Mouse (Mus musculus) liver, embryonic 16.5 days (tissue): ENCODE data around the gene Stx6. TPM values are rescaled to one million over a fixed set of nuclear protein-coding genes. Genes with fewer than 3 reads are reported as not detected.
"Not testable (repeated sequence)": the region's sequence is repeated elsewhere in the genome, so short reads cannot be mapped to it uniquely, and the experiment has no call there.

Experiments used
- ATAC-seq: fragments of 200-750 bp; cut with Nextera tagmentation; 2 replicates; pipeline ENCODE4 v1.8.0; 2017; ENCODE audit warnings: low read depth, mild to moderate bottlenecking, moderate number of reproducible peaks, moderate library complexity
- H3K27ac ChIP-seq: fragments of 300-500 bp; sonication (generic); 2 replicates; pipeline ENCODE4 v1.5.1; 2014; ENCODE audit warnings: mild to moderate bottlenecking, low read length
- H3K27me3 ChIP-seq: fragments of 300-500 bp; sonication (generic); 2 replicates; pipeline ENCODE4 v1.6.1; 2014; ENCODE audit warnings: low read depth, low read length, mixed read lengths; ENCODE audit not compliant: control insufficient read depth, insufficient read depth
- H3K36me3 ChIP-seq: fragments of 300-500 bp; sonication (generic); 2 replicates; pipeline ENCODE4 v1.6.1; 2014; ENCODE audit warnings: mild to moderate bottlenecking; ENCODE audit not compliant: control insufficient read depth, insufficient read depth
- H3K4me1 ChIP-seq: fragments of 300-500 bp; sonication (generic); 2 replicates; pipeline ENCODE4 v1.6.1; 2014; ENCODE audit warnings: low read depth, low read length, mixed read lengths; ENCODE audit not compliant: control insufficient read depth
- H3K4me2 ChIP-seq: fragments of 300-500 bp; sonication (generic); 2 replicates; pipeline ENCODE4 v1.6.1; 2014; ENCODE audit warnings: low read depth, low read length, mixed read lengths
- H3K4me3 ChIP-seq: fragments of 300-500 bp; sonication (generic); 2 replicates; pipeline ENCODE4 v1.5.1; 2014; ENCODE audit warnings: low read depth, mild to moderate bottlenecking, low read length
- H3K9ac ChIP-seq: fragments of 300-500 bp; sonication (generic); 2 replicates; pipeline ENCODE4 v1.6.1; 2014; ENCODE audit warnings: low read depth, low read length
- H3K9me3 ChIP-seq: fragments of 300-500 bp; sonication (generic); replicated peaks from 2 replicates; pipeline ENCODE4 v1.6.1; 2016; ENCODE audit warnings: low read length; ENCODE audit not compliant: control insufficient read depth
- WGBS: fragments of 180-500 bp; shearing (Covaris S2); extraction: QIAGEN DNeasy Blood & Tissue Kit; methylation state at CpG from one replicate; pipeline ENCODE4 v1.1.7; 2014; ENCODE audit not compliant: insufficient replicate concordance; 5-methylcytosine and 5-hydroxymethylcytosine counted together
- polyA plus RNA-seq: library from polyadenylated mRNA; unstranded; fragments of >200 nt; fragmentation: Nextera tagmentation; extraction: Ambion mirVana; gene quantifications from 2 replicates; pipeline ENCODE4 v1.2.1, GENCODE M21; 2015

The Stx6 gene
- polyA plus RNA-seq, 1 experiment from 2014 or later = 7.1 TPM

DNA sequence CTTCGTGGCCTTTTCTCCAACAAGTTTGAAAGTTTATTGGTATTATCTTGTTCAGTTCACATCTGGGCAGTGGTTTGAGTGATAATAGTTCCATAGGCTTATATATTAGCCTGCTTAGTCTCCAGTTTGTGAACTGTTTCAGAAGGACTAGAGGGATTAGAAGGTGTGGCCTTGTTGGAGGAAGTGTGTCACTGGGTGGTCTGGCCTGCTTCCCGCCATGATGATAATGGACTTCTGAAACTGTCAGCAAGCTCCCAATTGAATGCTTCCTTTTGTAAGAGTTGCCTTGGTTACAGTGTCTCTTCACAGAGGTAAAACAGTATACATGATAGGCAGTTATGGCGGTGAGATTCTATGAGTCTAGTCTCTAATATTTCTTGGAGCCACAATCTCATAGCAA is 9.1 kb upstream of the Stx6 start:
- 74% methylated on average over 3 of the region's 3 CpGs for WGBS
- no peak for ATAC-seq
- no peaks in the 10 kb centered on the region for H3K36me3 ChIP-seq
- H3K9me3 ChIP-seq = no peaks in the 10 kb centered on the region
- H3K4me1 ChIP-seq = peaks cover 4% of the 10 kb centered on the region; the same call in 1 of the 2 replicates
- H3K4me3 ChIP-seq = no peak overlapping the region
- no peak overlapping the region for H3K27ac ChIP-seq
- H3K4me2 ChIP-seq = no peak overlapping the region
- H3K27me3 ChIP-seq = no peaks in the 10 kb centered on the region
- H3K9ac ChIP-seq = no peak overlapping the region

DNA sequence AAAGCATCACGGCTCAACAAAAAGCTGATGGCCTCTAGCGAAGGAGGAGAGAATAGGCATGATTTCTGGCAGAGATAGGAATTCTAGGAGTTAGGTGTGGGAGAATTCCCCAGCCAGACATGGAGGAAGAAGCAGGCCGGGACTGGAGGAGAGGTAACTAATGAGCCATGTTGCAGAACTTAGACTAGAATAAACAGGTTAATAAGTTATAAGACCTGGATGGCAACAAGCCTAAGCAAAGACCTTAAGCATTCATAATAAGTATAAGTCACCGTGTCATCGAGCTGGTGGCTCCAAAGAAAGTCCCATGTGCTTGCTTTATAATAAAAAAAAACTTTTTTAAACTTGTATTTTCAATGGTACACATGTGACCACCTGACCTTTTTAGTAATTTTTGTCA is 7.7 kb upstream of the Stx6 start:
- Histone ChIP-seq H3K9ac (no peak overlapping the region), H3K4me3 (no peak overlapping the region), H3K27ac (no peak overlapping the region), H3K4me1 (peaks cover 4% of the 10 kb centered on the region; the same call in 1 of the 2 replicates), H3K4me2 (no peak overlapping the region), H3K9me3 (no peaks in the 10 kb centered on the region), H3K36me3 (no peaks in the 10 kb centered on the region), H3K27me3 (no peaks in the 10 kb centered on the region)
- ATAC-seq = no peak
- 75% methylated on average over 5 of the region's 5 CpGs for WGBS

DNA sequence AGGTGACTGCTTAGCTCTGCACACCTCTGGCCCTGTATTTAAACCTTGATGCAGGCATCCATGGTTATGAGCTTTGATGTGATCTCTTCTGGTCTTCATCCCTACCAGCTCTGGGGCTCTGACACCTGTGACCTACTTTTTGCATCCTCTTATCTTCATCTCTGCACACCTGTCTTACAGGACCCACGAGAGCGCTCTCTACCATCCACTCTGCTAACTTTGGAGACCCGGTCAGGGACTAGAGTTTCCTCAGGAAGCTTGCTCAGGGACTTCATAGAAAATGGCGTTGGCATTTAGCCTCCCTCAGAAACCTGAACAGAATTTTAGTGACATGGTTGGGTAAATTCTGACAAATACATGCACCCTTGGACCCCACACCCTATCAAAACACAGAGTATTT is 4.6 kb upstream of the Stx6 start:
- Histone ChIP-seq H3K27ac (no peak overlapping the region), H3K36me3 (no peaks in the 10 kb centered on the region), H3K4me3 (no peak overlapping the region), H3K9me3 (no peaks in the 10 kb centered on the region), H3K9ac (no peak overlapping the region), H3K27me3 (no peaks in the 10 kb centered on the region), H3K4me1 (no peaks in the 10 kb centered on the region; the same call in 1 of the 2 replicates), H3K4me2 (no peak overlapping the region)
- WGBS = 44% methylated on average over 4 of the region's 4 CpGs
- no peak for ATAC-seq

DNA sequence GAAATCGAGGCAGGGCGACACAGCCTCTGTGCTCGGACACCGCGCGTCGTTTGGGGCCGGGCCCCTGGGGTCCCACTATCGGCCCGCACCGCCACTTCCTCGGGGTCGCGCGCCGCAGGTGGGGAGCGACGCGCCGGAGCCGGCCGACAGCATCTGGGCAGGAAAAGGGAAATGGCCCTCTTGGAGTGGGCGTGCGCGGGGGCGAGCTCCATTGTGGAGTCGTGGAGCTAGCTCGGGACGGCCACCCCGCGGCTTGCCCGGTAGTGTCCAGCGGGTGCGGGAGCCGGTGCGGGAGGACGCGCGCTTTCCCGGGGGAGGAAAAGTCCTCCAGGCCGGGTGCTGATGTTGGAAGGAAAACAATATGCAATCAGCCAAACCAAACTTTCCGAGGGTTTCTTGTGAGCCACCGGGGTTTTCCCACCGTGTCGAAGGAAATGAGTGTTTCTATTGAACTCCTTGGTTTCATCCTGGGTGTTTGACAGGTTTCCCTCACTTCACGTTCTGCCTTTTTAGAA is 512 bp downstream of the Stx6 start:
- H3K9me3 ChIP-seq = no peaks in the 10 kb centered on the region
- H3K4me3 ChIP-seq = peak overlapping the region; percentile 99
- peak overlapping the region; percentile 97 for H3K4me2 ChIP-seq
- under 1% methylated on average over 46 of the region's 46 CpGs for WGBS
- no peaks in the 10 kb centered on the region for H3K36me3 ChIP-seq
- H3K9ac ChIP-seq = peak overlapping the region; percentile 88
- peak; percentile 19 for ATAC-seq
- H3K27ac ChIP-seq = no peak overlapping the region
- no peaks in the 10 kb centered on the region for H3K27me3 ChIP-seq
- H3K4me1 ChIP-seq = peaks cover 5% of the 10 kb centered on the region

DNA sequence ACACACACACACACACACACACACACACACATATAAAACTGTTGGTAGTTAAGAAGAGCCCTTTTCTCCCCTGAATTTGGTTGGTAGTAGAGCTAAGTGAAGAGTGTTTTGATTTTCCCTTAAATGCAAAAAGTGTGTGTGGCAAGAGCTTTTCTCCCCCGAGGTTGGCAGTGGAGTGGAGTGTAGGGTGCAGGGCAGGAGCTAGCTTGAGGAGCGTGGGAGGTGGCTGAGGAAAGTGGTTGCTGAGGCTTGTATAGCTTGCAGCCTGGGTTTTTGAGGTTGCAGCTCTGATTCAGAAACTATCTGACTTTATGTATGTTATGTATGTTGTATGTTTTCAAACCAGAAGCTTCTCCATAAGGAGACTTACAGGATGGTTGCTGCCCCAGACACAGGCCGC is 8.9 kb downstream of the Stx6 start:
- H3K36me3 ChIP-seq = no peaks in the 10 kb centered on the region
- H3K27me3 ChIP-seq = no peaks in the 10 kb centered on the region
- WGBS = 53% methylated on average over 3 of the region's 3 CpGs
- no peak overlapping the region for H3K9ac ChIP-seq
- no peak overlapping the region for H3K27ac ChIP-seq
- no peaks in the 10 kb centered on the region for H3K4me1 ChIP-seq
- H3K4me2 ChIP-seq = no peak overlapping the region
- no peaks in the 10 kb centered on the region for H3K9me3 ChIP-seq
- no peak overlapping the region for H3K4me3 ChIP-seq
- ATAC-seq = no peak

DNA sequence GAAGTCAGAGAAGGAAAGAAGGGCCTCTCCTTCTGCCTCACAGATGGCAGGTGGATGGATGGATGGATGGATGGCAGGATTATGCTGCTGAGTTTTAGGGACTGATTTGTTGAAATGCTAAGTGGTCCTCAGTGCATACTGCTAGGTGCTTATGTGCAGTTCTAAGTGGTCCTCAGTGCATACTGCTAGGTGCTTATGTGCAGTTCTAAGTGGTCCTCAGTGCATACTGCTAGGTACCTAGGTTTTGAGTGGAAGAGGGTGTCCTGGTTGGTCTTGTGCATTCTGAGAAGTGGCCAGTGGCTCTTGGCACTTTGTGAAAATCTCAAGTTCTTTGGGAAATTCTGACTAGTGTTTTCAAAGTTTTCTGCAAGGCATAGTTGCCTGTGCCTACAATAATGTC is 11.4 kb downstream of the Stx6 start:
- Histone ChIP-seq H3K4me1 (no peaks in the 10 kb centered on the region), H3K27me3 (no peaks in the 10 kb centered on the region), H3K4me3 (no peak overlapping the region), H3K9ac (no peak overlapping the region), H3K36me3 (no peaks in the 10 kb centered on the region), H3K4me2 (no peak overlapping the region), H3K9me3 (no peaks in the 10 kb centered on the region), H3K27ac (no peak overlapping the region)
- ATAC-seq = no peak

DNA sequence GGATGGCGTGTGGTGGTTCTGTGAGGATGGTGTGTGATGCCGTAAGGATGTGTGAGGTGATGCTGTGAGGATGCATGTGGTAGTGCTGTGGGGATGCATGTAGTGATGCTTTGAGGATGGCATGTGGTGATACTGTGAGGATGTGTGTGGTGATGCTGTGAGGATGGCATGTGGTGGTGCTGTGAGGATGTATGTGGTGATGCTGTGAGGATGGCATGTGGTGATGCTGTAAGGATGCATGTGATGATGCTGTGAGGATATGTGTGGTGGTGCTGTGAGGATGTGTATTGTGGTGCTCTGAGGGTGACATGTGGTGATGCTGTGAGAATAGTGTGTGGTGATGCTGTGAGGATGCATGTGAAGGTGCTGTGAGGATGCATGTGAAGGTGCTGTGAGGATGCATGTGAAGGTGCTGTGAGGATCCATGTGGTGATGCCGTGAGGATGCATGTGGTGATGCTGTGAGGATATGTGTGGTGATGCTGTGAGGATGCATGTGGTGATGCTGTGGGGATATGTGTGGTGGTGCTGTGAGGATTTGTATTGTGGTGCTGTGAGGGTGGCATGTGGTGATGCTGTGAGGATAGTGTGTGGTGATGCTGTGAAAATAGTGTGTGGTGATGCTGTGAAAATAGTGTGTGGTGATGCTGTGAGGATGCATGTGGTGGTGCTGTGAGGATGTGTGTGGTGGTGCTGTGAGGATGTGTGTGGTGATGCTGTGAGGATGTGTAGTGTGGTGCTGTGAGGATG is 14.6 kb downstream of the Stx6 start:
- Histone ChIP-seq H3K27me3 (no peaks in the 10 kb centered on the region), H3K4me1 (no peaks in the 10 kb centered on the region), H3K36me3 (no peaks in the 10 kb centered on the region), H3K27ac (no peak overlapping the region), H3K9me3 (no peaks in the 10 kb centered on the region), H3K4me3 (no peak overlapping the region), H3K9ac (no peak overlapping the region), H3K4me2 (no peak overlapping the region)
- ATAC-seq = no peak
- 77% methylated on average over 3 of the region's 3 CpGs for WGBS

DNA sequence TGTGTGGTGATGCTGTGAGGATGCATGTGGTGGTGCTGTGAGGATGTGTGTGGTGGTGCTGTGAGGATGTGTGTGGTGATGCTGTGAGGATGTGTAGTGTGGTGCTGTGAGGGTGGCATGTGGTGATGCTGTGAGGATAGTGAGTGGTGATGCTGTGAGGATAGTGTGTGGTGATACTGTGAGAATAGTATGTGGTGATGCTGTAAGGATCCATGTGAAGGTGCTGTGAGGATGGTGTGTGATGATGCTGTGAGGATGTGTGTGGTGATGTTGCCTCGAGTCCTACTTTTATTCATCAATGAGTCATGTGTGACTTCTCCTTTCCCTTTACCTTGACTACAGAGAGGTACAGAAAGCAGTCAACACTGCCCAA is 15.1 kb downstream of the Stx6 start:
- not testable (repeated sequence) for H3K4me3 ChIP-seq, H3K9ac ChIP-seq, H3K4me1 ChIP-seq, H3K27ac ChIP-seq, H3K36me3 ChIP-seq, H3K4me2 ChIP-seq, ATAC-seq, H3K9me3 ChIP-seq, H3K27me3 ChIP-seq
- 55% methylated on average over 1 of the region's 1 CpGs for WGBS

DNA sequence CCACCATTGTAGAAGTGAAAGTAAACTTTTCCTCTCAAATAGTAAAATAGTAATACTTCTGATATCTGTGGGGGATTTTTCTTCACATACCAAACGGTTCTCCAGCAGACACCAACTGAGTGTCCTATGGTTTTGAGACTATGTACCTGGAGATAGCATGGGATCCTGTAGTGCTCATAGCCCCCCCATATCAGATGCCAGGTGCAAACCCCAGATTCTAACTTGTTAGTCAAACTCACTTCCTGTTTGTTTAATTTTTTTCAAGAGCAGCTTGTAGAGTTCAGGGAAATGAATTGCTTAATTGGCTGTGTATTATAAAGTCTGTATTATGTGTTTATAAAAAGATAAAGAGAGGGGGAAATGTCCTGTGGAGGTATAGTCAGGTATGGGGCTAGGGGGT is 15.9 kb downstream of the Stx6 start:
- H3K4me1 ChIP-seq = no peaks in the 10 kb centered on the region
- H3K27me3 ChIP-seq = no peaks in the 10 kb centered on the region
- no peaks in the 10 kb centered on the region for H3K36me3 ChIP-seq
- H3K4me3 ChIP-seq = no peak overlapping the region
- ATAC-seq = no peak
- WGBS = 52% methylated on average over 1 of the region's 1 CpGs
- H3K9ac ChIP-seq = no peak overlapping the region
- H3K4me2 ChIP-seq = no peak overlapping the region
- no peak overlapping the region for H3K27ac ChIP-seq
- H3K9me3 ChIP-seq = no peaks in the 10 kb centered on the region
